Mouse (Mus musculus) liver, embryonic 11.5 days (tissue): Measurements from ENCODE around the gene Mbd6. TPM values are rescaled to one million over a fixed set of nuclear protein-coding genes. Genes with fewer than 3 reads are reported as not detected.

ENCODE experiments used
- ATAC-seq: fragments of 200-750 bp; cut with Nextera tagmentation; replicated peaks from 2 replicates; pipeline ENCODE4 v1.8.0; 2017; ENCODE audit warnings: moderate number of reproducible peaks, mild to moderate bottlenecking, moderate TSS enrichment, moderate library complexity; ENCODE audit not compliant: low FRiP score
- DNase-seq: peaks from one replicate; pipeline ENCODE4 v3.0.0-alpha.2; 2017; ENCODE audit warnings: low spot score
- H3K27ac ChIP-seq: fragments of 300-500 bp; sonication (generic); 2 replicates; pipeline ENCODE4 v1.5.1; 2014; ENCODE audit warnings: mild to moderate bottlenecking, low read depth, low read length, control low read depth
- H3K27me3 ChIP-seq: fragments of 300-500 bp; sonication (generic); replicated peaks from 2 replicates; pipeline ENCODE4 v1.6.1; 2014; ENCODE audit warnings: low read length, mixed read lengths; ENCODE audit not compliant: control insufficient read depth, insufficient read depth
- H3K36me3 ChIP-seq: fragments of 300-500 bp; sonication (generic); 2 replicates; pipeline ENCODE4 v1.6.1; 2014; ENCODE audit warnings: mild to moderate bottlenecking, low read length, moderate library complexity, mixed read lengths; ENCODE audit not compliant: control insufficient read depth, insufficient read depth
- H3K4me1 ChIP-seq: fragments of 300-500 bp; sonication (generic); replicated peaks from 2 replicates; pipeline ENCODE4 v1.6.1; 2014; ENCODE audit warnings: low read length, mixed read lengths; ENCODE audit not compliant: control insufficient read depth, insufficient read depth
- H3K4me2 ChIP-seq: fragments of 300-500 bp; sonication (generic); 2 replicates; pipeline ENCODE4 v1.6.1; 2014; ENCODE audit warnings: mild to moderate bottlenecking, control low read depth, moderate library complexity
- H3K4me3 ChIP-seq: fragments of 300-500 bp; sonication (generic); 2 replicates; pipeline ENCODE4 v1.5.1; 2014; ENCODE audit warnings: low read depth, low read length, control low read depth
- H3K9ac ChIP-seq: fragments of 300-500 bp; sonication (generic); 2 replicates; pipeline ENCODE4 v1.6.1; 2014; ENCODE audit warnings: low read depth, low read length, control low read depth
- H3K9me3 ChIP-seq: fragments of 300-500 bp; sonication (generic); 2 replicates; pipeline ENCODE4 v1.6.1; 2016; ENCODE audit warnings: low read length, inconsistent platforms, mixed read lengths; ENCODE audit not compliant: control insufficient read depth
- WGBS: fragments of 180-500 bp; shearing (Covaris S2); extraction: QIAGEN DNeasy Blood & Tissue Kit; methylation state at CpG from one replicate; pipeline ENCODE4 v1.1.7; 2014; 5-methylcytosine and 5-hydroxymethylcytosine counted together
- polyA plus RNA-seq: library from polyadenylated mRNA; unstranded; fragments of >200 nt; fragmentation: Nextera tagmentation; extraction: Ambion mirVana; gene quantifications from 2 replicates; pipeline ENCODE4 v1.2.1, GENCODE M21; 2014

Mbd6 gene
- polyA plus RNA-seq, 1 experiment from 2014 or later = 19.0 TPM

DNA sequence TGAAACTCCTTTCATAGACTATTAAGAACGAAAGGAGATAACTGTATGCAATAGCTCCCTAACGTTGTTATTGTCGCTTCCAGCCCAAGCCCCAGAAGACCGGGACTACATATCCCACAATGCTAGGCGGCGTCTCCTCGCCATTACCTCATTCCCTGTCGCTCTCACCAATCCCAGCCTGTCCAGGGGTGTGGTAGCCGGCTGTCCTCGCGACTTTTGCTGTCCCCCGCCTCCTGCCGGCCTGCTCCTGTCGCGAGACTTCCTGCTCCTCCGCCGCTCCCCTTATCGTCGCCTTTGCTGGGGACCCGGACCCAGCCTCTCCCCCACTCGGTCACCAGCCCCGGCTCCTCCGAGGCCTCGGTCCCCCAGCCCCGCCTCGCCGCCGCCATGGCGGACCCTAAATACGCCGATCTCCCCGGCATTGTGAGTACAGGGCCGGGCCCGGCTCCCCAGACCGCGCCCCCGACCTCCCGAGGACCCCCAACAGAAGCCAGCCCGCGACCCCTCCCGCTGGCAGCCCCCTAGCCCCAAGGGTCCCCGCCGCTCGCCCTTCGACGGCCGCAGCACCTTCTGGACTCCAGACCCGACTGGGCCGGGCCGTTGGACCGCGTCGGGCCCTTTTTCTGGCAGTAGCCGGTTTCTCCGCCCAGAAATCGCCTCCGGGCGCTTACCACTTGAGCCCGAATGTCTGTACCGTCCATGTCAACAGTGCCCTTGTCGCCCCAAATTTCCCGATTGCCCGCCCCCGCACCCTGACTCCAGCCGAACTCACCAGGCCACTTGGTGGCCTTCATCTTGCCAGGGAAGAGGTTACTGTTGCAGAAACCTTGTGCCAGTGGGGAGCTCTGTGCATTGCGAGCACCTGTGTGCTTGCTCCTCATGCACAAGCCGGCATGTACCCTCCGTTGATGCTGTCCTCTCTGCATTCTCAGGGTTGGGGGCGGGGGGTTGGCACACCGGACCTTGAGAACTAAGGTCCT lies 22.4 kb downstream of the Mbd6 start, which contains the start of gene Dctn2:
Gene Dctn2 (plus strand): TSS at position 257 of the 980 bp plus-strand sequence.
- peaks cover 35% of the 10 kb centered on the region for H3K4me1 ChIP-seq
- peak within 1 kb of the TSS; percentile 92 for H3K27ac ChIP-seq
- peaks cover 25% of the 10 kb centered on the region for H3K27me3 ChIP-seq
- 1% methylated on average over 70 of the region's 70 CpGs for WGBS
- H3K9me3 ChIP-seq = no peaks in the 10 kb centered on the region
- peak; percentile 98 for ATAC-seq
- peak within 1 kb of the TSS; percentile 97 for H3K4me2 ChIP-seq
- H3K4me3 ChIP-seq = peak within 1 kb of the TSS; percentile 100
- peaks cover 11% of the 10 kb centered on the region; the same call in 1 of the 2 replicates for H3K36me3 ChIP-seq
- H3K9ac ChIP-seq = peak within 1 kb of the TSS; percentile 100
- DNase-seq = peak; percentile 92

DNA sequence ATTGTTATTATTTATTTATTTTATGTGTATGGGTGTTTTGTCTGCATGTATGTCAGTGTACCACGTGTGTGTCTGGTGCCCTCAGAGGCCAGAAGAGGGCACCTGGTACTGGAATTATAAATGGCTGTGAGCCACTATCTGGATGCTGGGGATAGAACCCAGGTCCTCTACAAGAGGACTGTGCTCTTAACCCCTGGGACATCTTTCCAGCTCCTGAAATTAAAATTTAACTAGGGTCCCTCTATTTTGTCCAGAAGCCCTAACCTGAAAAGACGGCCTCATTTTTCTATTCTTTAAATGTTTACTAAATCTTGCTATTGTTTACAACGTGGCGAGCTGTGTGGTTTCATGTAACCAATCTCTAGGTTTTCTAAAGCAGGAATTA lies 23.1 kb downstream of the Mbd6 start:
- Histone ChIP-seq H3K4me1 (peaks cover 35% of the 10 kb centered on the region), H3K9me3 (no peaks in the 10 kb centered on the region), H3K4me3 (peak overlapping the region; percentile 100), H3K36me3 (peaks cover 11% of the 10 kb centered on the region; the same call in 1 of the 2 replicates), H3K27ac (no peak overlapping the region), H3K9ac (peak overlapping the region; percentile 100; the same call in 1 of the 2 replicates), H3K27me3 (peaks cover 25% of the 10 kb centered on the region), H3K4me2 (peak overlapping the region; percentile 97)
- ATAC-seq (peak; percentile 60), DNase-seq (no peak)
- WGBS = 25% methylated on average over 4 of the region's 4 CpGs

DNA sequence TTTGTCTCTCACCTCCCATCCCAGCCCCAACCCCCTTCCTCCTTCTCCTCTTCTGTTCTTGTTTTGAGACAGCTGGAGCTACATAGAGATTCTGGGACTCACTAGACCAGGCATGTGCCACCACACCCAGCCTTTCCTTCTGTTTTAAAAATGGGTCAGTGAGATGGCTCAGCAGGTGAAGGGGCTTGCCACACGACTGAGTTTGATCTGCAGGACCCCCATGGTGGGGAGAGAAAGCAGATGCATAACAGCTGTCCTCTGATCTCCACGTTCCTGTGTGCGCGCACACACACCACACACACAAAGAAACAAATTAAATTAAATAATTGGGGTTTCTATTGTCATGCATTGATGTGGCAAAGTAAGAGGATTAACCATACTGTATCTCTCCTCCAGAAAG lies 23.8 kb downstream of the Mbd6 start:
- DNase-seq = no peak
- Histone ChIP-seq H3K4me1 (peaks cover 30% of the 10 kb centered on the region), H3K4me2 (no peak overlapping the region), H3K27ac (no peak overlapping the region), H3K9ac (no peak overlapping the region), H3K36me3 (peaks cover 5% of the 10 kb centered on the region; the same call in 1 of the 2 replicates), H3K27me3 (peaks cover 25% of the 10 kb centered on the region), H3K4me3 (no peak overlapping the region), H3K9me3 (no peaks in the 10 kb centered on the region)
- WGBS = 75% methylated on average over 4 of the region's 4 CpGs
- ATAC-seq = no peak

DNA sequence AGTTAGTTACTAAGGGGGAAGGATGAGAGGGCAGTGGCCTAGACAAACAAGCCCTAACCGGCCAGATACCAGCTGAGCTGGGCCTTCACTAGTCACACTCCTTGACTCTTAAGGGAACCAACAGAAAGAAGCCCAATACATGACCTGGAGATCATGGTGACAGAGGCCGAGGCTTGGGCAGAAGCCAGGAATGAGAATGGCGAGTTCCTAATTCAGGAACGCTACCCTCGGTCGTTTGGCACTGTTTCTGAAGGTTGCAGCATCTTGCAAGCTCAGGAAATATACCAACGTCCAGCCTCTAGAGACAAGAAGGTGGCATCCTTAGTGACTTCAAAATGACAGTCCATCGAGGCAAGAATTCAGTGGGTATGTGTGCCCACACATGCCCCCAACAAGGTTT lies 24.5 kb downstream of the Mbd6 start:
- H3K9ac ChIP-seq = no peak overlapping the region
- no peak for DNase-seq
- no peak overlapping the region for H3K4me3 ChIP-seq
- no peaks in the 10 kb centered on the region for H3K9me3 ChIP-seq
- no peak overlapping the region for H3K27ac ChIP-seq
- no peak overlapping the region for H3K4me2 ChIP-seq
- ATAC-seq = no peak
- H3K36me3 ChIP-seq = peaks cover 3% of the 10 kb centered on the region; the same call in 1 of the 2 replicates
- peaks cover 25% of the 10 kb centered on the region for H3K27me3 ChIP-seq
- peaks cover 28% of the 10 kb centered on the region for H3K4me1 ChIP-seq
- 75% methylated on average over 8 of the region's 8 CpGs for WGBS

DNA sequence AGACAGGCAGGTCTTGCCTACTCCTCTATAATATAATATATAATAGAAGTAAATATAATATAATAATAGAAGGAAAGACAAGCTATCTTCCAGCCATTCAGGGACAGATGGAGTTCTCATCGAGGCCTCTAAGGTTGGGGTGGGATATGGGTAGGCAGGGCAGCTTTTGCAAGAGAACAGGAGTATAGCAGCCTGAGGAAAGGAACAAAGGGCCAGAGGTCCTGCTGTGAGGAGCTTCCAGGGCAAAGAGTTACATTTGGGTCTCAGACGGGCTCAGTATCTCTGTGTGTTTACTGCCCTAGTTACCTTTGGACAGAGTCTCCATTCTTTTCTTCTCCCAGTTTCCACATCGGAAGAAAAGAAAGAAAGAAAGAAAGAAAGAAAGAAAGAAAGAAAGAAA lies 25.2 kb downstream of the Mbd6 start:
- Histone ChIP-seq H3K27ac (no peak overlapping the region), H3K36me3 (peaks cover 3% of the 10 kb centered on the region; the same call in 1 of the 2 replicates), H3K9me3 (no peaks in the 10 kb centered on the region), H3K4me2 (no peak overlapping the region; the same call in 1 of the 2 replicates), H3K4me1 (peaks cover 21% of the 10 kb centered on the region), H3K4me3 (no peak overlapping the region), H3K27me3 (peaks cover 25% of the 10 kb centered on the region), H3K9ac (no peak overlapping the region)
- DNase-seq = no peak
- ATAC-seq = no peak
- WGBS = 65% methylated on average over 3 of the region's 3 CpGs

DNA sequence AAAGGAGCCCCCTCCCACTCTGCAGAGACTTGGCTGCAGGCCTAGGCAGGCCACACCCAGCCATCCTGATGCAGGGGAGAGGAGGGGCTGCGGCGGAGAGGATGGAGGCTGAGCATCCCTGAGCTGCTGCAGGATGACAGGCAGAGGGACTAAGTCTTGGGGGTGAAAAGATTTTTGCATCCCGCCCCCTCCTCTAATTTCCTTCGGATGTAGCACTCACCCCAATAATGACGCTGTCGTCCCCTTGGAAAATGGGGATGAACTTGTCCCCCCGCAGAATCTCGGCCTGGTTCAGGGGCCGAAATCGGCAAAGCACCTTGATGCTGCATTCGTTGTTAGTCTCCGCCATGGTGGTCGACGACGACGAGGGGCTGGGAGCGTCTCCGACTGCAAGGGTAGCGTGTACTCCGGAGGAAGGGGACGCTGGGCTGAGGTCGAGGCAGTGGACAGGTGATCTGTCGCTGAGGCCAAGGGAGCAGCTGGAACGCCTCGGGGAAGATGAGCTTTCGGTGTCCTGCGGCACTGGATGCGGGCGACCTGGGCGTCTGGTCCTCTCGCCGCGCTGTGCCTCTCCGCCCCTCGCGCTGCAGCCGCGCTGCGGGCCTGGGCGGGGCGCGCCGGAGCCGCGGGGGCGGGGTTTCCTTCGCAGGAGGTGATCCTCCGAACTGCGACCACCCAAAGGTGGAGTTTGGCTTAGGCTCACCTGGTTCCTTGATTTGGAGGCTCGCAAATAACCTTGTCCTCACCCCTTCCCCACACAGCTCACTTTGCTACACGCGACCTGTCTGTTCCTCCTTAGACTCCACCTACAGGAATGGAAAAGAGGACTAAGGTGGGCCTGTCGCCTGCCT lies 26.0 kb downstream of the Mbd6 start, which contains the start of gene Kif5a:
Gene Kif5a (minus strand): TSS at position 801 of the 851 bp plus-strand sequence.
- Histone ChIP-seq H3K4me2 (peak within 1 kb of the TSS; percentile 91), H3K27ac (no peak within 1 kb of the TSS), H3K4me3 (peak within 1 kb of the TSS; percentile 52), H3K36me3 (no peaks in the 10 kb centered on the region), H3K9ac (peak within 1 kb of the TSS; percentile 35; the same call in 1 of the 2 replicates), H3K27me3 (peaks cover 25% of the 10 kb centered on the region), H3K9me3 (no peaks in the 10 kb centered on the region), H3K4me1 (peaks cover 14% of the 10 kb centered on the region)
- DNase-seq (no peak), ATAC-seq (no peak)
- WGBS = 3% methylated on average over 53 of the region's 53 CpGs

DNA sequence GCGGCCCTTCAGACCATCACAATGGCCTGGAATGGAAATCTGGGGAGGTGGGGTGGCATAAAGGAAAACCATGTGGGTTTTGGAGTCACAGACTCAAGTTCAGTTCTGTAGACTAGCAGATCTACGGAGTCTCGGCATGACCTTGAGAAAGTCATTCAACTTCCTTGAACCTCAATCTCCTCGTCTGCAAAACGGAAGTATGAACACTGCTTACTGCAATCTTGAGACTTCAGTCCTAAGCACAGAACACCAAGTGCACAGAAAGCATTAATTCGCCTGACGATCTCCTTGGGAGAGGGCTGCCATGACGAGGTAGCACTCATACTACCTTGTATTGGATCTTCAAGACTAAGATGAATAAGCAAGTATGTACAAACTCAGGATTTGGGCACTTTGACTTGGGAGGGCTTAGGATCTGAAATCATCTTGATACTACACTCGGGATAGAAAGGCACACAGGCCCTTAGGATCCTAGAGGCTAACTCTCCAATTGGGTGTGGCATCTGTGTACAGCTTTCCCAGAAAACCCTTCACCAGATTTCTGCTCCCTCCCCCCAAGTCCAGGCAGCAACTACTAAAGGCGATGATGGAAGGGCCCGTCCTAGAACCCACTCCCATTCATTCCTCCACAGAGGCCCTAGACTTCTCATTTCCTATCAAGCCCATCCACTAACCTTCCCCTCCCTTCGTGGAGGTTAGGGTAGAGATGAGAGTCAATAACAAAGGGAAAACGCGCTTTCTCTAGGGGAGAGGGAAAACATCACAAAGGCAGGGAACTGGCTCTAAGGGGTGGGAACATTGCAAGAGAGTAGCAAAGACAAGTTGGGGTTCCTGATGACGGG lies 26.9 kb downstream of the Mbd6 start:
- ATAC-seq = no peak
- WGBS = 66% methylated on average over 15 of the region's 15 CpGs
- Histone ChIP-seq H3K9ac (no peak overlapping the region), H3K4me2 (peak overlapping the region; percentile 91; the same call in 1 of the 2 replicates), H3K27me3 (peaks cover 25% of the 10 kb centered on the region), H3K9me3 (no peaks in the 10 kb centered on the region), H3K4me1 (peaks cover 8% of the 10 kb centered on the region), H3K4me3 (peak overlapping the region; percentile 52; the same call in 1 of the 2 replicates), H3K36me3 (no peaks in the 10 kb centered on the region), H3K27ac (no peak overlapping the region)
- DNase-seq = no peak
